Mouse (Mus musculus): Measurements from ENCODE around the gene AC124502.3.
"Not testable (repeated sequence)": the region's sequence is repeated elsewhere in the genome, so short reads cannot be mapped to it uniquely, and the experiment has no call there.

GRCm38 (mm10) chr19:5003644-5004043 is 35.0 kb upstream of the AC124502.3 start:
- TF ChIP-seq GATA1 (IDR thresholded peaks at IDR 0.05; ENCODE audit: borderline replicate concordance, low read length); FLI1 (IDR thresholded peaks at IDR 0.05; ENCODE audit: low read length): not testable (repeated sequence)
